Mouse (Mus musculus) gastrocnemius, postnatal 4 days (tissue): ENCODE data around the gene Pappa. TPM values are rescaled to one million over a fixed set of nuclear protein-coding genes. Genes with fewer than 3 reads are reported as not detected.
A peak's percentile ranks its signal among the peaks of the same experiment; 100 is the strongest.

Experiments
- DNase-seq, 2 experiments: peaks; one replicate each; pipeline ENCODE4 v3.0.0; 2021 to 2022; ENCODE audit warnings: low spot score in 2 of 2, mixed read lengths in 2 of 2
- total RNA-seq, 2 experiments: library from RNA; stranded (reverse); gene quantifications; 2 replicates each; pipeline ENCODE4 v1.2.3; 2021

The Pappa gene
- total RNA-seq, 2 experiments from 2014 or later: 1.5 to 1.9 TPM

GRCm38 (mm10) chr4:65321959-65322358 is 198.0 kb downstream of the Pappa start:
- DNase-seq: no peak

DNA sequence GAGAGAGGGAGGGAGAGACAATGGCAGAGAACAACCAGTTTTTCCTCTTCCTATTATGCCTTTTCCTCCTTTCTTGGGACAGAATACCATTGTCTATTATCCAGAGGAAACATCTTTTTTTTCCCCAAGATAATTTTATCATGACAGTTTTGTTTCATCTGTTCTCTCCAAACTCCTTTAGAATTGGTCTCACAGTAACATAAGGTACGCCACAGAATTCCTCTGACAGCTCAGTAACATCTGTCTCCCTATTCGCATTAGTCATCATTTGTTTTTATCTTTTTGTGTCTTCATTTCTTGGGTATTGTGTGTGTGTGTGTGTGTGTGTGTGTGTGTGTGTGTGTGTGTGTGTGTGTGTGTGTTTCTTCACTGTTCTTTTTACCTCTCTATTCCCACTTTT is 201.8 kb downstream of the Pappa start:
- no peak for DNase-seq

DNA sequence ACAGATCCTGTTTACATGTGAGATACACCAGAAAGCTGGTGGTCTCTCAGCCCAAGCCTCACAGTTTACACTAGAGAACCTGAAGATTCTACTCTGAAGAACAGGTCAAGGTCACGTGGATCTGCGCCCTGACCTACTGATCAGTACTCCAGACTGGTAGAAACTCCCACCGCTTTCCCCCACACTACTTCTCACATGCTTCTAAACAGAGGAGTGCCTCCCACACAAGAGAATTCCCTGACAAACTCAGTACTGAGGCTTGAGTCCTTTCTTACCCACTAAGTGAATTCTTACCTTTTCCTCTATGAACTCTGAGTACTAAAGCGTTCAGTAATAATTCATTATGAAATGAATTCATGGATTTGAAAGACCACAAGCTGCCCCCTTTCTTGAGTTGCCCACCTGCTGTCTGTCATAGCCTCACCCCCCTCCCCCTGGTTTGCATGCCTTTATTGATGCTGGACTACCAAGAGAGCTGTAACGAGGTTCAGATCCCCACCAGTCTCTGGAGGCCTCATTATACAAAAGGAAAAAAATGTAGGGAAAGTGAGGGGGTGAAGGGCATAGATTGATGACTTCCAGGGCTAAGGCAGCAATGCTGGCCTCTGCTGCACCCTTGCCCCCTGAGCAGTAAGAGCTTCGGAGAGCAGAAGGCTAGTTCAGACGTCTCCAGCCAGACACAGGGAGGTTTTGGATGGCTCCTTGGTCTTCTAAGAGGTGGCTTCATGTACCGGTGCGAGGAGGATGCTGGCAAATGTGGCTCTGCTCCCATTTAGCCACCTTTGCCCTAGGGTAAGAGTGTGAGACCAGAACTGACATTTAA is 204.7 kb downstream of the Pappa start:
- no peak for DNase-seq

DNA sequence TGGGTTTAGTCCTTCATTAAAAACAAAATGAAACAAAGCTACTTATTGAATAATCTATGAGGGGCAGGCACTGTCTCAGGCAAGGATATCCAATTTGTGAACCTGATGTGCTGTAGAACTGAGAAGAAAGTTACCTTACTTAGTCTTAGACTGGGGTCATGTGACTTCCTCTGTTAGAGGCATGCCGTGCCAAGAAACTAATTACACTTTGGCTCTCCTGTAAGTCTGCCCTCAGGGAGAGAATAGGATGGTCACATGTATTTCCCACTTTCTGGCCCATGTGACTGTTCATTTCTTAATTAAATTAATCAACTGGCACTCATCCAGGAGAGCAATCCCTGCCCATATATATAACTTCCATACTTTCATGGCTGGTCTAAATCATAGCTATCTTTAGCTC is 209.7 kb downstream of the Pappa start:
- no peak for DNase-seq

DNA sequence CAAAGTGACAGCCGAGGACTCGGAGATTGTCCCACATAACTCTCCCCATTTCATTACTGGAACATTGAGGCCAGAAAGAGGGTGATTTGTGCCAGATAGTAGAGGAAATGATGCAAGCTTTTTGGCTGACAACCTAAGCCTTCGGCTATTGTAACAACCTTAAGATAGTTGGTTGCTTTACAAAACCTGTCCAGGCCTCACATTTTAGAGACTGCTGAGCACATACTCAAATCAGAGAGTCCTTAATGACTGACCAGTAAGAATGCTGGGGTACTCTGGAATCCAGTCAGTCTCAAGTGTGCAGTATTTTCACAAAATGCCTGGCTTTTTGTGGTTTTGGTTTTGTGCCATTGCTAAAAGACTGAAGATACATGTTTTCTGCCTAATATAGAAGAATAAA is 217.8 kb downstream of the Pappa start:
- DNase-seq: no peak

DNA sequence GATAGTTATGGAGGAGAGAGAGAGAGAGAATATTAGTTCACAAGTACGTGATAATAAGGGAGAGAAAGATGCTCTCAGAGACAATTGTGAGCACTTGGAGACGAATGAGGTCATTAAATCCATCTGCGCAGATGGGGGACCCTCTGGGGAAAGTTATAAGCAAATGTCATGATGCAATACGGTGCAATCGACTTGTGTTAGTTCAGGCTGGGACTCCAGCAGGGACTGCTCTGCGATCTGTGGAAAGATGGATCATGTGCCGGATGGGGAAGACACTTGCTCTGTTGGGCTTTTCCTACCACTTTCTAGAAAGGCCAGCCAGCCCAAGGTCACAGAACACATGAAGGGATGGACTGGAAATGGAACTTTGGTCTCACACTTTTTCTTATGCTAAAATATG is 226.5 kb downstream of the Pappa start:
- DNase-seq: no peak

DNA sequence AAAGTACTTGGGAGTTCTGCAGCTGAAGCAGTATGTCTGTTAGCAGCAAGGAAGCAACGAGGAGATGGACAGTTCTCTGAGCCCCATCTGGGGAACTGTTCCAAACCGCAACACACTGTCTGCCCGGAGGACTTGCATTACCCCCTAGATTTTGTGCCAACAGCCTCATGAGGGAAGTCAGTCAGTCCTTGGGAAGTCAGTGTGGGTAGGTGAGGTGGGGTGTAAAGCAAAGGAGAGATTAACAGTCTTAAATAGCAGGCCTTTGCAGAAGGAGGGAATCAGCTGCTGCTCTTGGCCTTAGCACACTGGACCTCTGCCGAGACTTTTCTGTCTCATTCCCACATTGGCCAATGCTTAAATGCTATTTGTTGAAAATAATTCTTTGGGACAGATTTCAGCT is 230.6 kb downstream of the Pappa start:
- DNase-seq: peak in 1 of 2 experiments; percentile 49

DNA sequence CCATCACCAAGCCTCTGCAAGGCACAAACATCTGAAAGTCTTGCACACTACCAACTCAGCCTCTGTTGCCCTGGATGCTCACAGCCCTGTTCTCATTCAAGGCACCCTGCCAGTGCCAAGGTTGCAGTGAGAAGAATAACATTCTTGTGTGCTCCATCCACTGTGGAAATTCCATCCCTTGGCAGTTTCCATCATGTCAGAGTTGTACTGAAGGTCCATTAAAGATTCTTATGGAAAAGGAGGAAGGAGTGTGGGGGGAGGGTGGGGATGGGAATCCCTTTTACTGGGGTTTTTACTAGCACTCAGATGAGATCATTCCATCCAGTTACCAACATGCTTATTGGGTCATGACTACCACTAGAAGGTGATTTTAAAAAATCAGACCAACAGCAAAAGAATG is 243.2 kb downstream of the Pappa start:
- no peak for DNase-seq

- DNase-seq: peak in 1 of 2 experiments; percentile 15
Observed at GRCm38 (mm10) chr4:65372731-65373130, 248.8 kb downstream of the Pappa start.

GRCm38 (mm10) chr4:65373841-65374240 is 249.9 kb downstream of the Pappa start:
- DNase-seq: no peak

DNA sequence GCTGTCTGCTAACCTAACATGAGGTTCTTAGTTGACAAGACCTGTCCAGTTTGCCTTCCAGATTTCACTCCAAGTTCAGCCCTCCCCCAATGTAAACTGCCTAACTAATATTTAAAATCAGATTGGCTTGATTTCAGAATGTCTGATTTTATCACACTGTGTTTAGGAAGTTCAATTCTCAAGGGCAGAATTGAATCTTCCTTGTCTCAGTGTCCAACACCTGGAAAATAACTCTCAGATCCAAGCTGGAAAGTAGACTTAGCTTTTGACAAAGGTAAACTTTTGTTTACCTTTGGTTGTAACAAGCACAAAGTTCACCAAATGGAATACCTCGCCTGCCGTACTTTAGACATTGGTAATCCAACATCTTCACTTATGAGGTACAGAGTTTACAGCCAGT is 252.6 kb downstream of the Pappa start:
- DNase-seq: no peak

- DNase-seq: no peak
Observed at GRCm38 (mm10) chr4:65379461-65379860, 255.5 kb downstream of the Pappa start.

GRCm38 (mm10) chr4:65383070-65383469 is 259.1 kb downstream of the Pappa start:
- DNase-seq: no peak

GRCm38 (mm10) chr4:65391001-65391400 is 267.0 kb downstream of the Pappa start:
- DNase-seq: no peak

GRCm38 (mm10) chr4:65396806-65397205 is 272.8 kb downstream of the Pappa start:
- no peak for DNase-seq

DNA sequence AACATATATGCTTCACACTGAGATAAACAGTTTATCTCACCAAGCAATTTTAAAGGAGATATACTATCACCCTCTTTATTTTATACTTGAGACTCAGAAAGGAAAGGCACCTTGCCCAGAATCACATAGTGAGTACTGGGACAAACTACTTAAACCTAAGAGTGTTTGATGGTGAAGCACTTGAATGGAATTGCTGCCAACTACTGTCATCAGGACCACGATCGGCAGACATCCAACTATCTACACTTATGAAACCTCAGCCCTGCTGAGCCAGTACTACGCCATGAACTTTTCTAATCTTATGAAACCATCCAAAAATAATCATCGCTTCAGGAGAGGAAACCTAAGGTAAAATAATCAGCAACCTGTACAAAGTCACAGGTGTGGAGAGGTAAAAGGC is 275.5 kb downstream of the Pappa start:
- no peak for DNase-seq

GRCm38 (mm10) chr4:65402286-65402685 is 278.3 kb downstream of the Pappa start:
- no peak for DNase-seq

DNA sequence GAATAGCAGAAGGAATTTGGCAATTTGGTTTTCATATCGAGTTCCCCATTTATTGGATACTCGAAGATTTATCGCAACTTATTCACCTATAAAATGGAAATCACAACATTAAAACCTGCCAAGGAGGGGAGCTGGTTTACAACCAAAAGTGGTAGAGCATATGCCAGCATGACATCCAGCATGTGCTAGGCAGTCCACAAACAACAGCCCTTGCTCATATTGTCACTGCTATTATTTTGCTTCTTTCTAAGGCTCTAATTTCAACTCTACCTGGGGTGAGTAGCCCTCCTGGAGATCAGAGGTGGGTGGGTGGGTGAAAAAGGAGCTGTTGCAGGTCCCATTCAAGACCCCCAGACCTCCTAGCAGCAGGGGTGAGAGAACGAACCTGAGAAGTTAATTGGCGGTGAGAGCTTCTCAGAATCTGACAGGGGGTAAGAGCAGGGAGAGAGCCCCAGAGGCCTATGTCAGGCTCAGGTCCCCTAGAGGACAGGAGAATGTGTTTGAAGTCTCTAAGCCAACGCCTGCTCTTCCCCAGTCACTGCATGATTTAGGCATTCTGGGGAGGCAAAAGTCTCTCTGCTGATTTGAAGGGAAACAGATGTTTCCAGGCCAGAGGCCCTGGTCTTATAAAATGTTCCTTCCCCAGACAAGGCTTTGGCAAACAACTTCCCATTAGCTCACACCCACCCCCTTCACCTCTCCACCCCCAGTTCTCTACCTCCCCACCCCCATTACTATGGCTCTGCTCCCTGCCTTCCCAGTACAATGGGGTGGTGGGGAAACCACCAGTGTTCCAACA is 279.1 kb downstream of the Pappa start:
- DNase-seq: no peak
